Mouse (Mus musculus): ENCODE results near the gene Susd1. TPM values are rescaled to one million over a fixed set of nuclear protein-coding genes. Genes with fewer than 3 reads are reported as not detected.

Susd1 gene
- total and polyA plus RNA-seq, 3 experiments, result 49.0 to 180 (median 67.6) TPM

DNA sequence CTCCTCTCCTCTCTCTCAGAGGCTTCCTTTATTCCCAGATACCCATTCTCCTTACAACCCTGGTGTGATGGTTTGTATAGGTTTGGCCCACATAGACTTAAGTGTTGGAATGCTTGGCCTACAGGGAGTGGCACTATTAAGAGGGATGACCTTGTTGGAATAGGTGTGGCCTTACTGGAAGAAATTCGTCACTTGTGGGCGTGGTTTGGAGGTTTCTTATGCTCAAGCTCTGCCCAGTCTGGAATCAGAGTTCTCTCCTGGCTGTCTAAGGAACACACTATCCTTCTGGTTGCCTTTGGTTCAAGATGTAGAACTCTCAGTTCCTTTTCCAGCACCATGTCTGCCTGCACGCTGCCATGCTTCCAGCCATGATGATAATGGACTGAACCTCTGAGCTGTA, 12.5 kb upstream of the Susd1 start:
- Histone ChIP-seq H3K36me3 (ENCODE audit: control insufficient read depth in 1 of 2, insufficient read depth in 2 of 2, low read length in 2 of 2) (peaks cover 0 to 33% of the 10 kb centered on the region in 2 experiments; a peak in 2 of 4 replicates), H3K9ac (ENCODE audit: control insufficient read depth, low read depth, low read length, poor library complexity, severe bottlenecking) (no peak overlapping the region), H3K9me3 (replicated peaks; ENCODE audit: insufficient read depth, low read length) (no peaks in the 10 kb centered on the region), H3K4me1 (ENCODE audit: control insufficient read depth in 1 of 2, insufficient read depth in 2 of 2, low read length in 2 of 2) (peaks cover 26 to 38% of the 10 kb centered on the region in 2 experiments), H3K27ac (ENCODE audit: control insufficient read depth, low read depth, low read length) (no peak overlapping the region), H3K79me2 (ENCODE audit: control insufficient read depth, insufficient read depth, low read length, poor library complexity) (no peaks in the 10 kb centered on the region; the same call in 1 of the 2 replicates), H3K27me3 (ENCODE audit: control insufficient read depth in 1 of 2, insufficient read depth in 2 of 2, low read length in 2 of 2) (no peaks in the 10 kb centered on the region), H3K4me3 (ENCODE audit: control insufficient read depth in 1 of 2, insufficient read depth in 1 of 2, low read depth in 2 of 2, low read length in 2 of 2) (no peak overlapping the region)
- TF ChIP-seq EP300 (IDR thresholded peaks at IDR 0.05; ENCODE audit: low read depth in 1 of 2, low read length in 2 of 2), result no peak
- TF ChIP-seq USF1 (IDR thresholded peaks at IDR 0.05; ENCODE audit: low read depth, low read length), result no peak
- no peak for TF ChIP-seq ZKSCAN1 (IDR thresholded peaks at IDR 0.05; ENCODE audit: low read depth, low read length)
- no peak for TF ChIP-seq USF2 (IDR thresholded peaks at IDR 0.05; ENCODE audit: borderline replicate concordance in 1 of 2, insufficient read depth in 1 of 2, low read depth in 1 of 2, low read length in 2 of 2)
- TF ChIP-seq CHD1 (IDR thresholded peaks at IDR 0.05; ENCODE audit: low read depth, low read length), result no peak
- no peak for TF ChIP-seq SIN3A (IDR thresholded peaks at IDR 0.05; ENCODE audit: low read length)
- TF ChIP-seq ZMIZ1 (IDR thresholded peaks at IDR 0.05; ENCODE audit: low read depth, low read length), result no peak
- no peak for TF ChIP-seq ZNF384 (IDR thresholded peaks at IDR 0.05; ENCODE audit: low read depth, low read length)
- no peak for TF ChIP-seq RAD21 (IDR thresholded peaks at IDR 0.05; ENCODE audit: low read depth, low read length)
- no peak for TF ChIP-seq NELFE (IDR thresholded peaks at IDR 0.05; ENCODE audit: low read depth, low read length)
- no peak for TF ChIP-seq MYC (IDR thresholded peaks at IDR 0.05; ENCODE audit: low read depth, low read length)
- no peak for TF ChIP-seq MAFK (IDR thresholded peaks at IDR 0.05; ENCODE audit: borderline replicate concordance, low read depth, low read length)
- no peak for TF ChIP-seq RCOR1 (IDR thresholded peaks at IDR 0.05; ENCODE audit: low read depth, low read length)
- no peak for TF ChIP-seq KAT2A (conservative IDR thresholded peaks at IDR 0.05; ENCODE audit: low read depth, low read length)
- no peak for TF ChIP-seq POLR2AphosphoS5 (IDR thresholded peaks at IDR 0.05; ENCODE audit: borderline replicate concordance, low read depth, low read length)
- no peak for TF ChIP-seq CHD2 (IDR thresholded peaks at IDR 0.05; ENCODE audit: low read length)
- TF ChIP-seq UBTF (IDR thresholded peaks at IDR 0.05; ENCODE audit: borderline replicate concordance, insufficient read depth, low read depth, low read length), result no peak
- no peak for TF ChIP-seq CTCF (IDR thresholded peaks at IDR 0.05 in 2 of 3, conservative IDR thresholded peaks at IDR 0.05 in 1 of 3; ENCODE audit: control insufficient read depth in 1 of 3, insufficient read depth in 1 of 3, low read depth in 2 of 3, low read length in 3 of 3, poor library complexity in 1 of 3, severe bottlenecking in 1 of 3)
- no peak for DNase-seq (ENCODE audit: low read depth, low spot score)

DNA sequence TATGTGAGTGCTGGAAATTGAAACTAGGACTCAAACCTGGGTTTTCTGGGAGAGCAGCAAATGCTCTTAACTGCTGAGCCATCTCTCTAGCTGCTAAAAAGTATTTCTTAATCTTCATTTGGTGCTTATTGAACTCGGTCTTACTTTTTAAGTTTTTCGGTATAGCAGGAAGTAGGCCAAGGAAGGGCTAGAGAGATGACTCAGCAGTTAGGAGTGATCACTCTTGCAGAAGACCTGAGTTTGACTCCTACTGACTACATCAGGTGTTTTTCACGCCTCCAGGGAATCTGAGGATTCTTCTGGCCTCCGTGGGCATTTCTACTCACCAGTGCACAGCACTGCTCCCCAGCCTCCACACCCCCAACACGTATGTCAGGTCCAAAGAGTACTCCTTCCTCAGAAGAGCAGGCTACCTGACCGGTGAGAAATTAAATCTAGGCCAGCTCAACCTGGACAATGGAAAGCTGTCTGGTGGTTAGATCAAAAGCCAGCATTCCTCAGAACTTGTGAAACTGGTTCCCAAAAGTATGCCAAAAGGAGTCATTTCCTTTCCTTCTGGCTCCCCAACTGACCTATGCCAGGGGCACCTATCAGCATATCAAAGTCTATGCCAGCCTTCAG, 11.9 kb upstream of the Susd1 start:
- H3K27ac ChIP-seq (ENCODE audit: control insufficient read depth, low read depth, low read length), result no peak overlapping the region
- no peaks in the 10 kb centered on the region for H3K9me3 ChIP-seq (replicated peaks; ENCODE audit: insufficient read depth, low read length)
- H3K27me3 ChIP-seq (ENCODE audit: control insufficient read depth in 1 of 2, insufficient read depth in 2 of 2, low read length in 2 of 2), result no peaks in the 10 kb centered on the region
- H3K9ac ChIP-seq (ENCODE audit: control insufficient read depth, low read depth, low read length, poor library complexity, severe bottlenecking), result no peak overlapping the region
- H3K4me3 ChIP-seq (ENCODE audit: control insufficient read depth in 1 of 2, insufficient read depth in 1 of 2, low read depth in 2 of 2, low read length in 2 of 2), result no peak overlapping the region
- H3K36me3 ChIP-seq (ENCODE audit: control insufficient read depth in 1 of 2, insufficient read depth in 2 of 2, low read length in 2 of 2), result peaks cover 0 to 33% of the 10 kb centered on the region in 2 experiments; a peak in 2 of 4 replicates
- TF ChIP-seq BHLHE40 (IDR thresholded peaks at IDR 0.05; ENCODE audit: borderline replicate concordance, low read depth, low read length) (no peak), GABPA (IDR thresholded peaks at IDR 0.05; ENCODE audit: low read depth, low read length) (peak; percentile 63), MAFK (IDR thresholded peaks at IDR 0.05; ENCODE audit: borderline replicate concordance, low read depth, low read length) (peak; percentile 65), POLR2AphosphoS2 (IDR thresholded peaks at IDR 0.05; ENCODE audit: low read length) (no peak), ETS1 (IDR thresholded peaks at IDR 0.05; ENCODE audit: low read depth, low read length) (0 out of 2 replicates have a peak, but pooled peaks have one; percentile 15), POLR2AphosphoS5 (IDR thresholded peaks at IDR 0.05; ENCODE audit: borderline replicate concordance, low read depth, low read length) (no peak), CHD2 (IDR thresholded peaks at IDR 0.05; ENCODE audit: low read length) (no peak)
- peaks cover 27 to 33% of the 10 kb centered on the region in 2 experiments for H3K4me1 ChIP-seq (ENCODE audit: control insufficient read depth in 1 of 2, insufficient read depth in 2 of 2, low read length in 2 of 2)
- H3K79me2 ChIP-seq (ENCODE audit: control insufficient read depth, insufficient read depth, low read length, poor library complexity), result no peaks in the 10 kb centered on the region; the same call in 1 of the 2 replicates
- peak; percentile 42 for DNase-seq (ENCODE audit: low read depth, low spot score)

Measured in MEL (cell line).